Mouse (Mus musculus) layer of hippocampus, adult 2 months (tissue): ENCODE results near the gene Gprc5c. TPM values are rescaled to one million over a fixed set of nuclear protein-coding genes. Genes with fewer than 3 reads are reported as not detected.

ENCODE experiments used
- DNase-seq, 2 experiments: peaks; one replicate each; pipeline ENCODE4 v3.0.0; 2022; ENCODE audit warnings: low spot score in 2 of 2
- H3K27ac ChIP-seq: fragments of 200-600 bp; 2 replicates; pipeline ENCODE4 v1.8.1; 2022
- H3K4me3 ChIP-seq: fragments of 200-600 bp; 2 replicates; pipeline ENCODE4 v1.8.1; 2022; ENCODE audit warnings: mild to moderate bottlenecking
- CTCF ChIP-seq: fragments of 200-600 bp; conservative IDR thresholded peaks from 2 replicates; pipeline ENCODE4 v1.8.1; 2022; ENCODE audit warnings: antibody characterized with exemption, mild to moderate bottlenecking, moderate library complexity
- total RNA-seq, 2 experiments: library from RNA; stranded (reverse); gene quantifications; 2 replicates each; pipeline ENCODE4 v1.2.3; 2021

Gene Gprc5c
- total RNA-seq, 2 experiments from 2014 or later: 4.7 to 5.4 TPM

DNA sequence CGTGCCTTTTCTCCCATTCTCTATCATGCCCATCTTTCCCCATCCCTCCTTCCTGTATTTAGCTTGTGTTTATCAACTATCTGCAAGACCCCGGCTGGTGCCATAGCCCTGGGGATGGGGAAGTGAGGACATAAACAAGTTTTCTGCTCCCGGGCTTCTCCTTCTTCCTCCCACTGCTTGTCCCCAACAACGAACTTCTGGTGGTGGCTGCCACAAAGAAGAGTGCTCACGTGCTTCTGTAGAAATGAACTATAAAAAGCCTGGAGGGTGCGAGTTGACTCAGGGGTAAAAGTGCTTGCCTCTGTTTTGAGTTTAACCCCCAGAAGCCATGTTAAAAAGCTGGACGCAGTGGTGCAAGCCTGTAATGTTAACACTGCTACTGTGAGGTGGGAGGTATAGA, 64.0 kb downstream of the Gprc5c start:
- Histone ChIP-seq H3K4me3 (no peak overlapping the region), H3K27ac (no peak overlapping the region)
- TF ChIP-seq CTCF: no peak
- DNase-seq: no peak

DNA sequence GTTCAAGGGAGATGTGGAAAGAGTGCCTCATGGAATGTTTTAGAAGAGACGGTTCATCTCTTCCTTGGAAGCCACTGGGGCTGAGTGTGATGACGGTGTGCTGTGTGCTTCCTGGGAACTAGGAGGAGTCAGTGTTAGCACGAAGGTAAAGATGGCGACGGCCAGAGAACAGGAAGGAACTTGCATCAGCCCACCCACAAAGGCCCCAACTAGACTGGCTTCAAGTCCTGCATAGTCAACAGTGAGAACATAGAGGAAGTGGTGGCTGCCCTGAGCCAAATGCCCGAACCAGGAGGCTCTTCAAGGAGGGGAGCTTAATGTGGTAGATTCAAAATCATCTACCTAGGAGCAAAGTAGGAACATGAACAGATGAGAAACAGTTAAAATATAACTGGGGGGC, 66.2 kb downstream of the Gprc5c start:
- H3K27ac ChIP-seq: no peak overlapping the region
- DNase-seq: no peak
- no peak for TF ChIP-seq CTCF
- H3K4me3 ChIP-seq: no peak overlapping the region

Other genes starting within 250 kb of the Gprc5c start
- gene Rpl38, start 182.6 kb upstream of the Gprc5c start, total RNA-seq: 100 to 1,000 TPM; 905 to 943 TPM
- gene Ttyh2, start 175.7 kb upstream of the Gprc5c start, total RNA-seq: 10 to 100 TPM; 24.4 to 27.8 TPM
- gene Dnaic2, start 123.7 kb upstream of the Gprc5c start, total RNA-seq: 1 to 10 TPM; 1.4 to 1.5 TPM
- 1 to 10 TPM; 2.9 to 5.4 TPM for gene Kif19a, start 85.8 kb upstream of the Gprc5c start, total RNA-seq
- 10 to 100 TPM; 21.7 to 22.9 TPM for gene Btbd17, start 55.2 kb upstream of the Gprc5c start, total RNA-seq
- gene Gpr142, start 52.2 kb upstream of the Gprc5c start, total RNA-seq: not detected
- under 1 TPM; 0.36 to 0.42 TPM for gene Cd300a, start 38.9 kb downstream of the Gprc5c start, total RNA-seq
- gene Cd300lb, start 83.2 kb downstream of the Gprc5c start, total RNA-seq: under 1 TPM in 1 of 2 experiments, not detected in 1; 0.12 TPM
- not detected for gene Cd300c, start 118.0 kb downstream of the Gprc5c start, total RNA-seq
- gene Cd300ld, start 138.8 kb downstream of the Gprc5c start, total RNA-seq: not detected
- 1 to 10 TPM; 4.1 to 4.5 TPM for gene Cd300c2, start 150.7 kb downstream of the Gprc5c start, total RNA-seq
- not detected for gene Cd300ld2, start 165.0 kb downstream of the Gprc5c start, total RNA-seq
- gene Cd300ld4, start 175.9 kb downstream of the Gprc5c start, total RNA-seq: 1 to 10 TPM; 1.0 to 1.7 TPM
- gene Cd300ld5, start 186.6 kb downstream of the Gprc5c start, total RNA-seq: 1 to 10 TPM in 1 of 2 experiments, under 1 TPM in 1; 0.87 to 1.0 TPM
- under 1 TPM in 1 of 2 experiments, not detected in 1; 0.87 TPM for gene Cd300ld3, start 197.3 kb downstream of the Gprc5c start, total RNA-seq
- under 1 TPM in 1 of 2 experiments, not detected in 1; 0.18 TPM for gene Cd300e, start 211.0 kb downstream of the Gprc5c start, total RNA-seq
- gene Rab37, start 240.3 kb downstream of the Gprc5c start, total RNA-seq: 1 to 10 TPM; 3.3 to 3.4 TPM